Mouse (Mus musculus): ENCODE data around the gene Vmn1r191.
"Not testable (repeated sequence)": the region's sequence is repeated elsewhere in the genome, so short reads cannot be mapped to it uniquely, and the experiment has no call there.

The Vmn1r191 gene

GRCm38 (mm10) chr13:22183869-22184268 is at the start of gene Vmn1r191:
TSS of gene Vmn1r191 (minus strand) at chr13:22183969.
- no peak for DNase-seq

DNA sequence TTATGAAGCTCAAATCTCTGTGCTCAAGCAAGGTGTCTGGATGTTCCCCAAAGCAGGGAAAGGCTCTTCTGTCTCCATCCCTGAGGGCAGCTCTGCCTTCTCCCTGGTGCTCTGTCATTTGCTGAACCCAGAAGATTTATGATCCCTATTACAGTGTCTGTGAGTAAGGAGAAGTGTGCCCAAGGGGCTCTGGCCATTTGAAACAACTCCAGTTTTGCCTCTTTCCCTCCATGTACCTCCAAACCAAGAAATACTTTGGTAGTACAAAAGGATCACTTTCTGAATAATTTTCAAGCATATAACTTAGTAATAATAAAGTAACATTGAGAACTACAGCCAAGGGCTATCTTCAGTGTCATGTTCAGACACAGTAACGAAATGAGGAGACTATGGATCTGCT is 39.3 kb upstream of the Vmn1r191 start, which contains the start of gene Vmn1r193:
Gene Vmn1r193, minus strand, starts transcription at position 101 of the 400 bp plus-strand sequence.
- not testable (repeated sequence) for DNase-seq

GRCm38 (mm10) chr13:22192756-22193155 is 9.0 kb upstream of the Vmn1r191 start:
- DNase-seq, result not testable (repeated sequence)

DNA sequence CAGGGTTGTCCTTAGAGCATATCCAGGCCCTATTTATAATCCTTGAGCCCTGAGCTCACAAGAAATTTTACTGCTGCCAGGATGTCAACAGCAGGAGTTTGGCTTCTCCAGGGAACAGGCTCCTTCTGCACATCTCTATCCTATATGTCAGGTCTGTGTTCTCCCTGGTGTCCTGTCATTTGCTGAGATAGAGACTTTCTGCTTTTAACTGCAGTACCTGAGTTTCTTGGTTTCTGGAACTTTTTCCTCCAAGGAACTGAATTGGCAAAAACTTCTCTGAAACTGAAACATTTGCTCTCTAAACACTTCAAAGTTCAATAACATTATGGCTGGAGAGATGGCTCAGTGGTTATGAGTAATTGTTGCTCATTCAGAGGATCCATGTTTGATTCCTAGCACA is 7.3 kb upstream of the Vmn1r191 start, which contains the start of gene Vmn1r192:
Gene Vmn1r192, minus strand, starts transcription at position 101 of the 400 bp plus-strand sequence.
- no peak for DNase-seq

DNA sequence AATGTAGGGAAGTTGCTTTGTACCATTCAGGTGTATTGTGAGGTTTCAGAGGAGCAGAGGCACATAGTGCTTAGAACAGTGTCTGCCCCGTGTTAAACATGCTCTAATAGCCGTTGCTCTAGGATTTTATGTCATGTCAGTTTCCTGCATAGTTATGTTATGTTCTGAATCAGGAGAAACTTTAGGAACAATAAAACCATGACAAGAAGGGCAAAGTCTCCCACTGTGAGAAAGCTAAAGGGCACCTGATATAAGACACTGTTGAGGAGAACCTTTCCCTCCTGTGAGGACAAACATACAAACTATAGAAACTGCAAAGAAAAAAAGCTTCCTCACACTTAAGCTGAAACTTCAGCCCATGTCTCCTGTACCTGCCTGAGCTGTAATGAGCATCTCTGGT is 6.6 kb upstream of the Vmn1r191 start:
- DNase-seq, result no peak

- DNase-seq, result no peak
Measured at GRCm38 (mm10) chr13:22189313-22189712, 5.5 kb upstream of the Vmn1r191 start.

GRCm38 (mm10) chr13:22168416-22168815 is 15.4 kb downstream of the Vmn1r191 start:
- DNase-seq, result peak in 1 of 2 experiments; percentile 59

DNA sequence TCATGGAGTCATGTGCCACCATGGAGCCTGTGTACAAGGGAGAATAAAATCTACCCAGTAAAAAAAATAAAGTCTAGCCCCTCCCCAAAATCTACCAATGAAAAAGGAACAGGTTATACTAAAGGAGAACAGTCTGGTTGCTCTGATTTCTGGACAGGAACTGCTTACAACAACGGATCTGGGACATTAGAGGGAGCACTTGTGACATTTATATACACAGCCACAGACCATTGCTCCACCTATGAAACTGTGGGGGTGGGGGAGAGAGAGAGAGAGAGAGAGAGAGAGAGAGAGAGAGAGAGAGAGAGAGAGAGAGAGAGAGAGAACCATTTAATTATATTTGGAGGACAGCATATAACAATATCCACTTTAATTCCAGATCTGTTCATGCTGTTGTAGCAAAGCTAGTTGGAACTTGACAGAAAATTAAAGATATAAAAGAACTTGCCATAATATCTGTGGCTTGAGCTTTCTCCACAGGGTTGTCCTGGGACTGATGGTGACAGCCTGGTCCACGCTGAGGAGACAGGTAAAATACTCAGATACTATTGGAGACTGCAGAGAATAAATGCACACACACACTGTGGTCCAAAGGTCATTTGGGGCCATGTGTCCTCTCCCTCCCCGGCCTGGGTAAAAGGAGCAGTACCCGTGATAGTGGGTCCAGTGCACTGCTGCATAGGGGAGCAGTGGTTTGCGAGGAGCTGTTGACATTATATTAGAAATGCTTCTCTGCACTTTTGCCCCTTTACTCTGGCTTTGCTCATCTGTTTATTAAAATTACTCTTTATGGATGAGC is 47.1 kb downstream of the Vmn1r191 start:
- DNase-seq, result not testable (repeated sequence)

Measured in kidney, postnatal 36 days (tissue).